Mouse (Mus musculus) left cerebral cortex, postnatal 36 days (tissue): ENCODE results near the gene Syvn1. TPM values are rescaled to one million over a fixed set of nuclear protein-coding genes. Genes with fewer than 3 reads are reported as not detected.
"Not testable (repeated sequence)": the region's sequence is repeated elsewhere in the genome, so short reads cannot be mapped to it uniquely, and the experiment has no call there.

ENCODE experiments used
- DNase-seq, 2 experiments: peaks; one replicate each; pipeline ENCODE4 v3.0.0; 2021 to 2022; ENCODE audit warnings: low spot score in 2 of 2, mixed read lengths in 1 of 2
- intact Hi-C: fragments of 180-260 bp; cut with DNase I; formaldehyde crosslinking; loops from one replicate; pipeline ENCODE4 v1.15.1; 2025
- total RNA-seq, 2 experiments: library from RNA; stranded (reverse); gene quantifications; 2 replicates each; pipeline ENCODE4 v1.2.3; 2021

The Syvn1 gene
- total RNA-seq, 2 experiments from 2014 or later = 40.8 to 51.8 TPM

GRCm38 (mm10) chr19:6037695-6038094 lies 8.7 kb upstream of the Syvn1 start:
- intact Hi-C loops = no loop called here
- no peak for DNase-seq

- no peak for DNase-seq
- intact Hi-C loops = no loop called here
Observed at GRCm38 (mm10) chr19:6038326-6038725, 8.1 kb upstream of the Syvn1 start.

- no peak for DNase-seq
Observed at GRCm38 (mm10) chr19:6040002-6040401, 6.4 kb upstream of the Syvn1 start.

GRCm38 (mm10) chr19:6042293-6042692 lies 4.1 kb upstream of the Syvn1 start:
- intact Hi-C loops = no loop called here

More at GRCm38 (mm10) chr19:6040002-6040401, 6.4 kb upstream of the Syvn1 start:
- intact Hi-C loops = no loop called here

GRCm38 (mm10) chr19:6044102-6044501 lies 2.3 kb upstream of the Syvn1 start:
- DNase-seq = not testable (repeated sequence)
- intact Hi-C loops = loop anchor here (2.0 kb wide), 1 partner anchor 79 kb away; the partner anchor contains the start of gene Pola2

More at GRCm38 (mm10) chr19:6042293-6042692, 4.1 kb upstream of the Syvn1 start:
- DNase-seq = no peak

GRCm38 (mm10) chr19:6045366-6046293 lies 746 bp upstream of the Syvn1 start:
- intact Hi-C loops = loop anchor here (1.0 to 2.0 kb wide), 2 partner anchors 39 to 81 kb away; partner anchors contain the start of genes Cdca5, Pola2 and Zfpl1

GRCm38 (mm10) chr19:6047154-6047898 lies 950 bp downstream of the Syvn1 start:
- intact Hi-C loops = no loop called here
- DNase-seq = no peak

More at GRCm38 (mm10) chr19:6045366-6046293, 746 bp upstream of the Syvn1 start:
- no peak for DNase-seq

- intact Hi-C loops = no loop called here
- no peak for DNase-seq
Observed at GRCm38 (mm10) chr19:6047899-6048166, 1.5 kb downstream of the Syvn1 start.

- intact Hi-C loops = no loop called here
- no peak for DNase-seq
Observed at GRCm38 (mm10) chr19:6048681-6049410, 2.5 kb downstream of the Syvn1 start.

- no peak for DNase-seq
- intact Hi-C loops = loop anchor here (5.0 kb wide), 1 partner anchor 335 kb away; no protein-coding TSS in a partner anchor
Observed at GRCm38 (mm10) chr19:6052516-6052915, 6.1 kb downstream of the Syvn1 start.

GRCm38 (mm10) chr19:6054296-6054695 lies 7.9 kb downstream of the Syvn1 start:
- intact Hi-C loops = loop anchor here (5.0 kb wide), 1 partner anchor 337 kb away; no protein-coding TSS in a partner anchor
- no peak for DNase-seq

GRCm38 (mm10) chr19:6056696-6057095 lies 10.3 kb downstream of the Syvn1 start:
- no peak for DNase-seq
- intact Hi-C loops = loop anchor here (2.0 kb wide), 1 partner anchor 28 kb away; the partner anchor contains the start of genes Cdca5 and Zfpl1

GRCm38 (mm10) chr19:6057313-6058096 lies 11.1 kb downstream of the Syvn1 start, which contains the start of the genes Mrpl49 and Fau:
TSS of gene Mrpl49 (minus strand) at chr19:6057785.
TSS of gene Fau (plus strand) at chr19:6057844.
- intact Hi-C loops = loop anchor here (2.0 kb wide), 1 partner anchor 27 kb away; the partner anchor contains the start of genes Cdca5 and Zfpl1
- peak; percentile 99 for DNase-seq

- intact Hi-C loops = no loop called here
- no peak for DNase-seq
Observed at GRCm38 (mm10) chr19:6058513-6058912, 12.1 kb downstream of the Syvn1 start.

GRCm38 (mm10) chr19:6058966-6059365 lies 12.6 kb downstream of the Syvn1 start:
- no peak for DNase-seq
- intact Hi-C loops = no loop called here

GRCm38 (mm10) chr19:6061021-6061533 lies 14.7 kb downstream of the Syvn1 start, which contains the start of gene Znhit2:
TSS of gene Znhit2 (plus strand) at chr19:6061192.
- intact Hi-C loops = no loop called here
- peak; percentile 93 to 94 for DNase-seq

- peak; percentile 57 to 65 for DNase-seq
- intact Hi-C loops = no loop called here
Observed at GRCm38 (mm10) chr19:6061641-6062302, 15.4 kb downstream of the Syvn1 start.

- intact Hi-C loops = no loop called here
- DNase-seq = no peak
Observed at GRCm38 (mm10) chr19:6062418-6062817, 16.0 kb downstream of the Syvn1 start.
